Mouse (Mus musculus) heart, embryonic 10.5 days (tissue): ENCODE measurements around the gene Birc6. TPM values are rescaled to one million over a fixed set of nuclear protein-coding genes. Genes with fewer than 3 reads are reported as not detected.
"Not testable (repeated sequence)": the region's sequence is repeated elsewhere in the genome, so short reads cannot be mapped to it uniquely, and the experiment has no call there.

Experiments
- DNase-seq: peaks from one replicate; pipeline ENCODE4 v3.0.0-alpha.2; 2017; ENCODE audit warnings: low spot score
- H3K27ac ChIP-seq: fragments of 300-500 bp; sonication (generic); 2 replicates; pipeline ENCODE4 v1.5.1; 2016; ENCODE audit warnings: mild to moderate bottlenecking
- H3K27me3 ChIP-seq: fragments of 300-500 bp; sonication (generic); 2 replicates; pipeline ENCODE4 v1.6.1; 2016; ENCODE audit warnings: mild to moderate bottlenecking; ENCODE audit not compliant: poor library complexity, insufficient read depth, severe bottlenecking
- H3K36me3 ChIP-seq: fragments of 300-500 bp; sonication (generic); 2 replicates; pipeline ENCODE4 v1.6.1; 2016; ENCODE audit warnings: mild to moderate bottlenecking, moderate library complexity
- H3K4me1 ChIP-seq: fragments of 300-500 bp; sonication (generic); 2 replicates; pipeline ENCODE4 v1.6.1; 2016; ENCODE audit warnings: mild to moderate bottlenecking
- H3K4me3 ChIP-seq: fragments of 300-500 bp; sonication (generic); 2 replicates; pipeline ENCODE4 v1.5.1; 2016; ENCODE audit warnings: mild to moderate bottlenecking, moderate library complexity
- H3K9me3 ChIP-seq: fragments of 300-500 bp; sonication (generic); 2 replicates; pipeline ENCODE4 v1.6.1; 2016; ENCODE audit warnings: mild to moderate bottlenecking, moderate library complexity
- WGBS: fragments of 180-500 bp; shearing (Covaris S2); methylation state at CpG from one replicate; pipeline ENCODE4 v1.1.7; 2016; 5-methylcytosine and 5-hydroxymethylcytosine counted together
- polyA plus RNA-seq: library from polyadenylated mRNA; unstranded; fragments of >200 nt; fragmentation: Nextera tagmentation; extraction: Ambion mirVana; gene quantifications from 2 replicates; pipeline ENCODE4 v1.2.1, GENCODE M21; 2016

The Birc6 gene
- polyA plus RNA-seq, 1 experiment from 2014 or later = 74.0 TPM

DNA sequence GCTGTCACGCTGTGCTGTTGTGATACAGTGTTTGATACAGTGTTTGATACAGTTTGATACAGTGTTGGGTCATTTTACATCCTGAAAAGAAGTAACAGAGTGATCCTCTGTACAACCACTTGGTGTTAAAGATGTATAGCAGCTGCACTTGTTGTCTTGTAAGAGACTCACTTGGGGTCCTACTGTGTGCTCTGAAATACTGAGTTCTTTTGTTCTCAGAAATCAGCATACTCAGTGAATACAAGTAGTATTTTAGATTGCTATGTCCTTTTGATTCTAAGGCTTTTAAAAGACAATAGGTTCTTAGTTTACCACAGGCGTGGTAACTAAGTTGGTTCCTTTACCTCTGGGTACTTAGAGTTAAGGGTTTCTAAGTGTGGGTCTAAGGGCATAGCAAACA, 160.5 kb downstream of the Birc6 start:
- Histone ChIP-seq H3K9me3 (no peaks in the 10 kb centered on the region), H3K4me3 (no peak overlapping the region), H3K36me3 (peaks cover 52% of the 10 kb centered on the region), H3K27me3 (no peaks in the 10 kb centered on the region), H3K27ac (no peak overlapping the region), H3K4me1 (no peaks in the 10 kb centered on the region)
- whole genome bisulfite sequencing = 88% methylated on average over 2 of the region's 2 CpGs
- DNase-seq = no peak

DNA sequence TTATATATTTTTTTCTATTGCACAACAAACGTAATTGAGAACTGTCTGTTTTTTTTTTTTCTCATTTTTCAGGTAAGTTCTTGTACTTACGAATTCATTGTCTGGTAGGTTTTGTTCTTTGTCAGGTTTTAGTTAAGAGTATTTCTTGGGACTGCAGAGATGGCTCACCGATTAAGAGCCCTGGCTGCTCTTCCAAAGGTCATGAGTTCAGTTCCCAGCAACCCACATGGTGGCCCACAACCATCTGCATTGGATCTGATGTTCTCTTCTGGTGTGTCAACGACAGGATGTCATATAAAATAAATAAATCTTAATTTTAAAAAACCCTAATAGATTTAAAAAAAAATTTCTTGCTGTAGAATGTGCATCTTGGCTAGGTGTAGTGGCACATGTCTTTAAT, 161.3 kb downstream of the Birc6 start:
- Histone ChIP-seq H3K36me3 (peaks cover 55% of the 10 kb centered on the region), H3K4me1 (no peaks in the 10 kb centered on the region), H3K9me3 (no peaks in the 10 kb centered on the region), H3K27ac (no peak overlapping the region), H3K27me3 (no peaks in the 10 kb centered on the region), H3K4me3 (no peak overlapping the region)
- 92% methylated on average over 4 of the region's 4 CpGs for WGBS
- DNase-seq = no peak

DNA sequence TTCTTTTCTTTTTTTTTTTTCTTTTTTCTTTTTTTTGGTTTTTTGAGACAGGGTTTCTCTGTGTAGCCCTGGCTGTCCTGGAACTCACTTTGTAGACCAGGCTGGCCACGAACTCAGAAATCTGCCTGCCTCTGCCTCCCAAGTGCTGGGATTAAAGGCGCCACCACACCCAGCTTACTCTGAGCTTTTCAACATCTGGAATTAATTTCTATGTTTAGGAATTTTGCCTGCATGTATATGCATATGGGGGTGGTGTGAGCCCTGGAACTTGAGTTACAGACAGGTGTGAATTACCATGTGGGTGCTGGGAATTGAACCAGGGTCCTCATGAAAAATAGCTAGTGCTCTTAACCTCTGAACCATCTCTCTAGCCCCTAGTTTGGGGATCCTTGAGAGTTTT, 173.6 kb downstream of the Birc6 start:
- 90% methylated on average over 2 of the region's 2 CpGs for WGBS
- H3K27ac ChIP-seq = not testable (repeated sequence)
- peaks cover 70% of the 10 kb centered on the region for H3K36me3 ChIP-seq

DNA sequence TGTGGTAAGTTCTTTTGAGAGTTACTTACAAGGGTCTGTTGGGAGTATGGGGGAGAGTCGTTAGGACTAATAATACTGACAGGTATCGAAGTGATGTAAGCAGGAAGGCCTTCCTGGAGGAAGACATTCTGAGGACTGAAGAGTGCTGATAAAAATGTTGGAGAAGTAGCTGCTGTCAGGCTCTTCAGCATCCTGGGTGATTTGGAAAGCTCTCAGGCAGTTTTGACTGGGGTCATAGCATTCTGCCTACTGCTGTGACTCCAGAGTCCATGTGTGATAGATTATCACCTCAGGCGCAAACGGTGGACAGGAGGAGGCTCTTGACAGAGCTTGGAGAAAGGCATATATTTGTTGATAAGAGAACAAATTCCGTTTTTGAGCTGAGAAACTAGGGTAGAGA, 177.4 kb downstream of the Birc6 start:
- peak; percentile 56 for DNase-seq
- no peaks in the 10 kb centered on the region for H3K4me1 ChIP-seq
- no peaks in the 10 kb centered on the region for H3K9me3 ChIP-seq
- WGBS = 65% methylated on average over 5 of the region's 5 CpGs
- no peak overlapping the region for H3K4me3 ChIP-seq
- peaks cover 32% of the 10 kb centered on the region for H3K36me3 ChIP-seq
- no peaks in the 10 kb centered on the region for H3K27me3 ChIP-seq
- no peak overlapping the region for H3K27ac ChIP-seq

More for the DNA sequence above, 173.6 kb downstream of the Birc6 start:
- H3K27me3 ChIP-seq, H3K4me3 ChIP-seq, DNase-seq, H3K4me1 ChIP-seq, H3K9me3 ChIP-seq: not testable (repeated sequence)

DNA sequence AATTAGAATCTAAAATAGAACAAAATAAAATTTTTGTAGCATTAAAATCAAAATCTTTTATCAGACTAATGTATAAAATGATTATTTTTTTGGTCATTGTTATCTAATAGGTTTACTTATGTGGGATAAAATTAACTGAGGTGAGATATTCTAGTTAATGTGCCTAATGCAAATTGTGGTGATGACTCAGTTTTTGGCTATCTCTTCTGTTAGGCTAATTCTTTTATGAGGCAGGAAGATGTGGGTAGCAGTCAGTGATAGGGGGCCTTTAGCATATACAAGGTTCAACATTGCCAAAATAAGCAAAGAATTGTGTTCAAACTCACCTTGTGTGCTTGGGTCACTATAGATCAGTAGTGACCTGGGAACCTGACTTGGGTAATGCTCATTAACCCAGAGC, 178.5 kb downstream of the Birc6 start:
- Histone ChIP-seq H3K27me3 (no peaks in the 10 kb centered on the region), H3K4me3 (no peak overlapping the region), H3K9me3 (no peaks in the 10 kb centered on the region), H3K27ac (no peak overlapping the region), H3K4me1 (no peaks in the 10 kb centered on the region), H3K36me3 (peaks cover 21% of the 10 kb centered on the region)
- DNase-seq = no peak

DNA sequence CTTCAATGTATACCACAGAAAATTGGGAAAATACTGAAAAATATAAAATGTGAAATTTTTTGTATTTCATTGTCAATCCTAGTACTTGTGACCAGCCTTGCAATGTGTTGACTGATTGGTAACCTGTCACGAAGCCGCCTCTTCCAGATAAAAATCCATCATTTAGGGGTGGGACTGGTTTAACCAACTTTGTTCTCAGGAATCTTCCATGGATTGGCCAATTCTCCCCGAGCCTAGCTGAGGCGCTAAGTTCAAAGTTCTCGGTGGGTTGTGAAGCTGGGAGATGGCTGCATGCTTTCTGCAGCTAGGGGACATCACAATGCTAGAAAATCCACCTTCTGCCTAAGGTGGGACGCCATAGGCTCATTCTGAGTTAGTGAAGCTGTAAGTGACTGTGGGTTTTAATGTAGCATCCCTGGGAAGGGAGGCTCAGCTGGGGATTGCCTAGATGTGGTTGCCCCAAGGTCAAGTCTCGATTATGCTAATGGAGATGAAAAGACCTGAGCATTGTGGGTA, 179.6 kb downstream of the Birc6 start:
- DNase-seq = no peak
- H3K27ac ChIP-seq = no peak overlapping the region
- no peaks in the 10 kb centered on the region for H3K9me3 ChIP-seq
- H3K4me3 ChIP-seq = no peak overlapping the region
- no peaks in the 10 kb centered on the region for H3K4me1 ChIP-seq
- H3K36me3 ChIP-seq = peaks cover 13% of the 10 kb centered on the region; the same call in 1 of the 2 replicates
- H3K27me3 ChIP-seq = no peaks in the 10 kb centered on the region
- WGBS = 78% methylated on average over 7 of the region's 7 CpGs

DNA sequence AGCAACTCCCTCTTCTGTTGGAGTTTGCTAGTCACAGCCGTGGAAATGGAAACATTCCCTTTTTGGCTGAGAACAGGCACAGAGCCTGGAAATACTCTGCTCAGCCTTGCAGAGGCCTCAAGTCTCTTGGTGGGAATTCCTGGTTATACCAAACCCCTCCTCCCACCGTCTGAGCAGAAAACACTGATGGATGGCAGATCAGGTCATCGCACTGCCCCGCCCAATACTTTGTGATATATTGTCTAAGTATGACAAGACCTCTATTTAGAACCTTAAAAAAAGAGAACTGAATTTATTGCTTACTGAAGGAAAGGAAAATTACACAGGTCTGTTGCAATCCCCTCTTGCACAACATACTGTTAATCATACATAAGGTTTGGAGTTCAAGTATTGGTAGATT, 182.6 kb downstream of the Birc6 start:
- no peaks in the 10 kb centered on the region for H3K27me3 ChIP-seq
- H3K9me3 ChIP-seq = no peaks in the 10 kb centered on the region
- H3K4me3 ChIP-seq = no peak overlapping the region
- H3K4me1 ChIP-seq = no peaks in the 10 kb centered on the region
- no peak for DNase-seq
- no peaks in the 10 kb centered on the region for H3K36me3 ChIP-seq
- 68% methylated on average over 4 of the region's 4 CpGs for WGBS
- H3K27ac ChIP-seq = no peak overlapping the region

DNA sequence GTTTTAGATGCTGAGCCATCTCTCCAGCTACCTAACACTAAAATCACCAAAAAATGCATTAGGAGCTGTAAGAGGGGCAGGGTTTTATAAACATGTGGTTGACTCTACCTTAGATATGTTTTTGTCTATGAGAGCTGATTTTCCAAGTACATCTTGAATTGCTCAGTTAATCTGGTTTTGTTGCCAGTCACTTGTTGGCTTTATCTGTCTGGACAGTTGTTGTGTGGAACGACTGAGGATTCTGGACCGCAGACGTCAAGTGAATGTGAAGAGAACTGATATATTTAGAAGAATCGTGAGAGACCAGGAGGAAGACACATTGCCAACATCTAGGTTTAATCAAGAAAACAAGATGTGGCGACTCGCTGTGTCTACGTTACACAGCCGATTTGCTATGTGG, 183.5 kb downstream of the Birc6 start:
- H3K9me3 ChIP-seq = no peaks in the 10 kb centered on the region
- H3K36me3 ChIP-seq = no peaks in the 10 kb centered on the region
- H3K27me3 ChIP-seq = no peaks in the 10 kb centered on the region
- DNase-seq = no peak
- no peaks in the 10 kb centered on the region for H3K4me1 ChIP-seq
- H3K4me3 ChIP-seq = no peak overlapping the region
- WGBS = 82% methylated on average over 8 of the region's 8 CpGs
- no peak overlapping the region for H3K27ac ChIP-seq

DNA sequence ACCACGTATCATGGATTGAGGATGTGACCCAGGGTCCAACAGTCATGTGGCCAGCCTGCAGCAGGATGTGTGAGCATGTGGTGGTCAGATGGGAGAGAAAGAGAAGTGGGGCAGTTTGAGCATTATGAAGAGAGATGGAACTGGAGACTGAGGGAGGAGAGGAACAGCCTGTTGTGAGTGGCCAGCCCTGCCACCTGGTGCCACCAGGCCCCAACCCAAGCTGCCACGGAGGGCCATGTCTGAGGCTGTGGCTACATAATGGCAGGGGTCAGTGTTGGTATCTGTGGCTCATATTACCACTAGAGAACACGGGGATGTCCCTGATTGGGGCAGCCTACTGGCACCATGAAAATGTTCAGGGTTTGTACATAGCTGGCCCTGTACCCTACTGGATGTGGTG, 187.0 kb downstream of the Birc6 start:
- Histone ChIP-seq H3K36me3 (no peaks in the 10 kb centered on the region; the same call in 1 of the 2 replicates), H3K9me3 (no peaks in the 10 kb centered on the region), H3K4me1 (no peaks in the 10 kb centered on the region; the same call in 1 of the 2 replicates), H3K27me3 (no peaks in the 10 kb centered on the region), H3K4me3 (no peak overlapping the region), H3K27ac (no peak overlapping the region)
- no peak for DNase-seq
- 65% methylated on average over 3 of the region's 3 CpGs for WGBS

DNA sequence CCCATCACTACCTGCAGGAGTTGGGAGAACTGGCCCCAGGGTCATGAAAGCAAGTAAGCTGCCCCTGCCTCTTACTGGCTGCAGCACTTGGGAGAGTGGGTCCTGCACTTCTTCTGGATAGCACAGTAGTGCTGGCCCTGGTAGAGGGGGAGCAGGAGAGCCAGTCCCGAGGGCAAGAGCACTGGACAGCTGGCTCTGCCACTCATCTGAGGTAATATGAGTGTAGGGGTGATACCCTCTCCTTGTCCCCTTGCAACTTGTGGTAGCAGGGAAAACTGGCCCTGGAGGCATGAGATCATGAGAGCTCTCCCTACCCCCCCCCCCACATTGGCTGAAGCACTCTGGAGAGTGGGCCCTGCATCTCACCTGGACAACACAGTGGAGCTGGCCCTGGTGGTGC, 187.6 kb downstream of the Birc6 start:
- Histone ChIP-seq H3K27me3 (no peaks in the 10 kb centered on the region), H3K9me3 (no peaks in the 10 kb centered on the region)
- WGBS = 69% methylated on average over 1 of the region's 1 CpGs

DNA sequence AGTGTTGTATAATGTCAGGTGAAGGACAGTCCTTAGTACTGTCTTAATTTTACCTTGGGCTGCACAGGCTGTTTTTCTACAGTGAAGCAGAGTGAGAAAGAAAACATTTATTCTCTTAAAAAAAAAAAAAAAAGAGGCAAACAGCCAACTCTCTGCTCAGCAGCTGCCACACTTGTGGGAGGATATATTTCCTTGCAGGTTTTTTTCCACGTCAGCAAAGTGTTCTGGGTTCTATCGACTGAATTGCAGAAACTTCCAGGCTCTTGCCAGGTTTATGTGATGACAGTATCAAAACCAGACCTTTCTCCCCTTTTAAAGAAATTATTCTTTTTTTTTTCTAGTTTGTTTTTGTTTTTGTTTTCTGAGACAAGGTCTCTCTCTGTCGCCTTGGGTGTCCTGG, 188.5 kb downstream of the Birc6 start:
- H3K27ac ChIP-seq = no peak overlapping the region

More for the DNA sequence above, 187.6 kb downstream of the Birc6 start:
- Histone ChIP-seq H3K27ac (no peak overlapping the region), H3K4me1 (no peaks in the 10 kb centered on the region; the same call in 1 of the 2 replicates), H3K36me3 (no peaks in the 10 kb centered on the region; the same call in 1 of the 2 replicates), H3K4me3 (no peak overlapping the region)
- no peak for DNase-seq

DNA sequence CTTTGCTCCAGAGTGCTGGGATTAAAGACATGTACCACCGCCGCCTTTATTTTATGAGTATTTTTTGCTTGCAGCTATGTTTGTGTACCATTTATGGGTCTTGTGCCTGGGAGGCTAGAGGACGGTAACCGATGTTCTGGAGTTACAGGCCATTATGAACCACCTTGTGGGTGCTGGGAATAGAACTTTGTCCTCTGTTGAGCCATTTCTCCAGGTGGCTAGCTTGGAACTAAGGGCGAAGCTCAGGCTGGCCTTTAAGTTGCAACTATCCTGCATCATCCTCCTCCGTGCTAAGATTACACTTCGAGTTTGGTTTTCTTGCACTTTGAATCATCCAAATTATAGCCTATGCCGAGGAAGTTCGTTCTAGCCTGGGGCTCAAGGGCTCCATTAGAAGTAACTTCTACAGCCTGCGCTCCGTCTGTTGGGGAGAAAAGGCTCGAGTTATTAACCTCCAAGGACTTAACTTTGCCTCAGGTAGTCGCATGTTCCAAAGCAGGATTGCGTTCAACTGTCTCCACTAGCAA, 189.1 kb downstream of the Birc6 start:
- Histone ChIP-seq H3K36me3 (peaks cover 12% of the 10 kb centered on the region), H3K4me1 (no peaks in the 10 kb centered on the region; the same call in 1 of the 2 replicates), H3K4me3 (peak overlapping the region; percentile 85), H3K27me3 (no peaks in the 10 kb centered on the region), H3K9me3 (no peaks in the 10 kb centered on the region), H3K27ac (peak overlapping the region; percentile 84)
- 8% methylated on average over 14 of the region's 14 CpGs for WGBS
- peak; percentile 64 for DNase-seq

More for the DNA sequence above, 188.5 kb downstream of the Birc6 start:
- Histone ChIP-seq H3K36me3 (peaks cover 7% of the 10 kb centered on the region), H3K27me3 (no peaks in the 10 kb centered on the region), H3K9me3 (no peaks in the 10 kb centered on the region), H3K4me3 (peak overlapping the region; percentile 85; the same call in 1 of the 2 replicates), H3K4me1 (no peaks in the 10 kb centered on the region; the same call in 1 of the 2 replicates)
- WGBS = 60% methylated on average over 3 of the region's 3 CpGs
- no peak for DNase-seq

DNA sequence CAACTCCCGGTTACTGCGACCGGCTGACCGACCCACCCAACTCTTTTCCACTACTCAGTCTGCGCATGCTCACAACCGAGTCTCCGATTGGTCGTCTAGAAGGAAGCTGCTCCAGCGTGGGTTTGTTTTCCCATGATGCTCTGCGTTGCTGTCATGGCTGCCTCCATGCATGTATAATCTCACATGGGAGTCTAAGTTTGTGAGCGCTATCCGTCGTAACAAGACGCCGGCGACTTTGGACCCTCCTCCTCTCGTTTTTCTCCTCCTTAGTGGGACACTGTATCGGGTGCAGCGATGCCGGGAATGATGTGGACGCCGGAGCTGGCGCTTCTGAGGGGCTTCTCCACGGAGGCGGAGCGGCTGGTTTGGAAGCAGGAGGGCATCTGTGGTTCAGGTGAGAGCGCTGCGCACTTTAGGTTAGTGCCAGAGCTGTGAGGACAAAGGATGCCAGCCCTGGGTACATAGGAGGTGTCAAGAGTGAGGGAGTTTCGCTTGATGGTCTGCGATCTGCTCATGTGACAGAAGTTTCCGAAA, 189.6 kb downstream of the Birc6 start, which contains the start of gene Ttc27:
TSS of gene Ttc27 (plus strand) at position 115 of the 534 bp plus-strand sequence.
- peak; percentile 99 for DNase-seq
- H3K4me1 ChIP-seq = no peaks in the 10 kb centered on the region; the same call in 1 of the 2 replicates
- WGBS = under 1% methylated on average over 31 of the region's 31 CpGs
- H3K36me3 ChIP-seq = peaks cover 15% of the 10 kb centered on the region
- H3K4me3 ChIP-seq = peak within 1 kb of the TSS; percentile 85
- no peaks in the 10 kb centered on the region for H3K27me3 ChIP-seq
- peak within 1 kb of the TSS; percentile 84 for H3K27ac ChIP-seq
- no peaks in the 10 kb centered on the region for H3K9me3 ChIP-seq
